Mouse (Mus musculus) cortical plate, adult 2 months (tissue): ENCODE measurements around the gene Tango6.

ENCODE experiments used
- CTCF ChIP-seq: fragments of 200-500 bp; IDR thresholded peaks from 2 replicates; pipeline ENCODE4 v1.5.1; 2011; ENCODE audit warnings: mild to moderate bottlenecking, control low read depth, low read length; ENCODE audit not compliant: insufficient read depth; ENCODE audit errors: extremely low read depth
- POLR2A ChIP-seq: fragments of 200-500 bp; IDR thresholded peaks from 2 replicates; pipeline ENCODE4 v1.6.1; 2011; ENCODE audit warnings: mild to moderate bottlenecking, low read length, control low read depth; ENCODE audit not compliant: insufficient read depth; ENCODE audit errors: extremely low read depth

DNA sequence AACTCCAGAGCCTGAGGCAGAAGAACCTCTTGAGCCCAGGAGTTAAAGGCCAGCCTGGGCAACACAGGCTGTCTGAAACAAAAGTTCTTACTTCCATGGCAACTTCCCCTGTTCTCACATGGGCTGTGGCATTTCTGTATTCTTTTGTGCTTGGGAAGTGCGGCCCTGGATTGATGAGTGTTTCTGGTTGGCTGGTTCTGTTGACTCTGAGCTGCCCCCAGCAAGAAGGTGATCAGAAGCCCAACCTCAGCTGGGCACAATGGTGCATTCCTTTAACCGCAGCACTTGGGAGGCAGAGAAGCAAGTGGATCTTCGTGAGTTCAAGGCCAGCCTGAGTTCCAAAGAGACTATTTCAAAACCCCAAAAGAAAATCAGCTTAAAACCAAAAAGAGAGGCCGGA lies 45.4 kb upstream of the Tango6 start:
- TF ChIP-seq POLR2A, result no peak
- TF ChIP-seq CTCF, result no peak
